Mouse (Mus musculus) intestine, embryonic 15.5 days (tissue): ENCODE data around the gene Rftn2. TPM values are rescaled to one million over a fixed set of nuclear protein-coding genes. Genes with fewer than 3 reads are reported as not detected.

Experiments
- ATAC-seq: fragments of 200-750 bp; cut with Nextera tagmentation; 2 replicates; pipeline ENCODE4 v1.8.0; 2017; ENCODE audit warnings: moderate TSS enrichment, moderate library complexity
- H3K27ac ChIP-seq: fragments of 300-500 bp; sonication (generic); 2 replicates; pipeline ENCODE4 v1.5.1; 2015; ENCODE audit warnings: mild to moderate bottlenecking, inconsistent platforms
- H3K27me3 ChIP-seq: fragments of 300-500 bp; sonication (generic); replicated peaks from 2 replicates; pipeline ENCODE4 v1.6.1; 2015; ENCODE audit warnings: inconsistent platforms
- H3K36me3 ChIP-seq: fragments of 300-500 bp; sonication (generic); 2 replicates; pipeline ENCODE4 v1.6.1; 2015; ENCODE audit warnings: inconsistent platforms
- H3K4me1 ChIP-seq: fragments of 300-500 bp; sonication (generic); replicated peaks from 2 replicates; pipeline ENCODE4 v1.6.1; 2015; ENCODE audit warnings: inconsistent platforms
- H3K4me2 ChIP-seq: fragments of 300-500 bp; sonication (generic); replicated peaks from 2 replicates; pipeline ENCODE4 v1.6.1; 2015; ENCODE audit warnings: mild to moderate bottlenecking, inconsistent platforms
- H3K4me3 ChIP-seq: fragments of 300-500 bp; sonication (generic); replicated peaks from 2 replicates; pipeline ENCODE4 v1.5.1; 2015; ENCODE audit warnings: inconsistent platforms
- H3K9ac ChIP-seq: fragments of 300-500 bp; sonication (generic); 2 replicates; pipeline ENCODE4 v1.6.1; 2015; ENCODE audit warnings: inconsistent platforms
- H3K9me3 ChIP-seq: fragments of 300-500 bp; sonication (generic); 2 replicates; pipeline ENCODE4 v1.6.1; 2016; ENCODE audit warnings: inconsistent platforms
- WGBS: fragments of 180-500 bp; shearing (Covaris S2); methylation state at CpG from one replicate; pipeline ENCODE4 v1.1.7; 2015; 5-methylcytosine and 5-hydroxymethylcytosine counted together
- polyA plus RNA-seq: library from polyadenylated mRNA; unstranded; fragments of >200 nt; fragmentation: Nextera tagmentation; extraction: Ambion mirVana; gene quantifications from 2 replicates; pipeline ENCODE4 v1.2.1, GENCODE M21; 2015

Gene Rftn2
- polyA plus RNA-seq, 1 experiment from 2014 or later, result 9.8 TPM

DNA sequence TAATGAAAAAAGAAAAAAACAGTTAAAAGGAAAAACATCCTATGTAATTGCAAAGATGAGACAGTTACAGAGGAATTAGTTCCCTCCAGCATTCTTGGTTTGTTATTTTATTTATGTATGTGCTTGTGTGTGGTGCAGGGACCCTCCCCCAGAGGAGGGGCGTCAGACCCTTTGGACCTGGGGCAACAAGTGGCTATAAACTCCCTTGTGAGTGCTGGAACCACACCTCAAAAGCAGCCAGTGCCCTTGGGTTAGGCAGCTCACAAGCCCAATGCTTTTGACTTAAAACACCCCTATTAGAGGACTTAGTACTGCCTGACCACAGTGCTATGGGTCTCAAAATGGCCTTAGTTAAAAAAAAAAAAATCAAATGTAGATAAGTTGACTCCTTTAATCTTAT is 794 bp upstream of the Rftn2 start:
- H3K36me3 ChIP-seq, result no peaks in the 10 kb centered on the region
- H3K4me2 ChIP-seq, result no peak overlapping the region
- 42% methylated on average over 1 of the region's 1 CpGs for WGBS
- 0 out of 2 replicates have a peak, but pooled peaks cover 5% of the 10 kb centered on the region for H3K27me3 ChIP-seq
- ATAC-seq, result no peak
- no peak overlapping the region for H3K27ac ChIP-seq
- no peak overlapping the region for H3K9ac ChIP-seq
- 0 out of 2 replicates have a peak, but pooled peaks cover 4% of the 10 kb centered on the region for H3K4me1 ChIP-seq
- H3K9me3 ChIP-seq, result no peaks in the 10 kb centered on the region
- H3K4me3 ChIP-seq, result no peak overlapping the region

DNA sequence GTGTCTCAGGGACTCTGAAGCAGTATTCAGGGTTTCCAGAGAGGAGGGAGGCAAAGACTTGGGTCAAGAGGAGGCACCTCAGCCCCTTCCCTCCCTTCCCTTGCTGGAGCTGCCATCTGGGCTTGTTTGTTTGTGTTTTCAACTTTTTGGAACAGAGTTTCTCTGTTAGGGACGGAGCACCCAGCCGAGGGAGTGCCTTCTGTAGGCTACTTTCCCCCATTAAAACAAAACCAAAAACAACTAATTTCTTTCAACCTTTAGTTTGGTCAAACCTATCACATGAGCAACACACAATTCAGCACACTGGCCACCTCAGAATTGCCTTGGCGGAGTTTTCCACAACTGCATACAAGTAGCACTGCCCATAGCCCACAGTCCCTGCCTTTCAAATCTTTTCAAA is 1.2 kb downstream of the Rftn2 start:
- 37% methylated on average over 3 of the region's 3 CpGs for WGBS
- Histone ChIP-seq H3K4me3 (peak overlapping the region; percentile 29), H3K9me3 (no peaks in the 10 kb centered on the region), H3K9ac (peak overlapping the region; percentile 37), H3K27me3 (0 out of 2 replicates have a peak, but pooled peaks cover 5% of the 10 kb centered on the region), H3K27ac (no peak overlapping the region), H3K36me3 (no peaks in the 10 kb centered on the region), H3K4me1 (0 out of 2 replicates have a peak, but pooled peaks cover 4% of the 10 kb centered on the region), H3K4me2 (peak overlapping the region; percentile 64)
- ATAC-seq, result no peak

DNA sequence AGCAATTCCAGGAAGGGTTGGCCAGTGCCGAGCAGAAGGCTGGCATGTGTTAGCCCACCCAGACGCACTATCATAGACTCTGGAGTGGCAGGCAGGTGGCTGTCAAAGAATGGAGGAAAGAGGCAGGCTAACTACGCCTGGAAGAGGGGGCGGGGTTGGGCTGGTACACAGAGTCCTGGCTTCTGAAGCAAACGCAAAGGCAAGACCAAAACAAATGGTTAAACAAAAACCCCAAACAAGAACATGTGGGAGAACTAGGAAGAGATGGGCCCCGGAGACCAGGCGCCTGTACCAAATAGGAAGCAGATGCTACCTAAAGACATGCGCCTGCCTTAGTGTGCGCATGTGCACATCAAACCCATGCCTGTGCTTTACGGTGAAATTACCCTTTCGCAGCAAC is 2.5 kb downstream of the Rftn2 start:
- Histone ChIP-seq H3K27ac (no peak overlapping the region), H3K9me3 (no peaks in the 10 kb centered on the region), H3K36me3 (no peaks in the 10 kb centered on the region), H3K4me1 (0 out of 2 replicates have a peak, but pooled peaks cover 4% of the 10 kb centered on the region), H3K9ac (no peak overlapping the region), H3K4me2 (peak overlapping the region; percentile 64), H3K4me3 (no peak overlapping the region), H3K27me3 (0 out of 2 replicates have a peak, but pooled peaks cover 5% of the 10 kb centered on the region)
- ATAC-seq, result no peak; the same call in 1 of the 2 replicates
- 71% methylated on average over 11 of the region's 11 CpGs for WGBS

DNA sequence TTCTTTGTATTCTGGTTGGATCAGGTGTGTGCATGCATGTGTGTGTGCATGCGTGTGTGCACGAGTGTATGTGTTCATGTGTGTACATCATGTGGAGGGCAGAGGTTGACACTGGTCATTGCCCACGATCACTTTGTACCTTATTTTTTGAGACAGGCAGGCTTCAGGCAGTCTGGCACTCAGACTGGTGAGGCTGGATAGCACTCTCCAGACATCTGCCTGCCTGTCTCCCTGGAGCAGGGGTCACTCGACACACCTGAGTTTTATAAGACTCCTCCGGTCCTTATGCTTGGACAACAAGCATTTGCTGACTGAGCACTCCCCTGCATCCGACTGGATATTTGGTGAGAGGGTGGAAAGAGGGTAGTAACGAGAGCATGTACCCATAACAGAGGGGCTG is 3.6 kb downstream of the Rftn2 start:
- Histone ChIP-seq H3K36me3 (no peaks in the 10 kb centered on the region), H3K9ac (no peak overlapping the region), H3K27me3 (0 out of 2 replicates have a peak, but pooled peaks cover 5% of the 10 kb centered on the region), H3K4me3 (no peak overlapping the region), H3K4me1 (0 out of 2 replicates have a peak, but pooled peaks cover 4% of the 10 kb centered on the region), H3K4me2 (no peak overlapping the region), H3K9me3 (no peaks in the 10 kb centered on the region), H3K27ac (no peak overlapping the region)
- WGBS, result 87% methylated on average over 7 of the region's 7 CpGs
- ATAC-seq, result no peak

DNA sequence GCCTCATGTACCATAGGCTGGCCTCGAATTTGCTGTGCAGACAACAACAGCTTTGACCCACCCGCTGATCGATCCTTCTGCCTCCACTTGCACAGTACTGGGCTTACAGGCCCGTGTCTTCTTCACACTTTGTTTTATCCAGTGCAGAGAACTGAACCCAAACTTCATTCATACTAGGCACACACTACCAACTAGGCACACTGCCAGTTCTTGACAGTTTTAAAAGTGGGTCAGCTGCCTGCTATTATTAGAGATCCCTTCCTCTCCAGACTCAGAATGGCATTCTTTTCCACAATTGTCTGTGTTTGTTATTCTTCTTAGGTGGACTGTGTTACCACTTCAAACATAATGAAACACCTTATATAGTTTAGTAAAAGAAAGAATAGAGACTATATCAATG is 5.2 kb downstream of the Rftn2 start:
- no peaks in the 10 kb centered on the region for H3K27me3 ChIP-seq
- no peaks in the 10 kb centered on the region for H3K36me3 ChIP-seq
- no peak overlapping the region for H3K27ac ChIP-seq
- no peaks in the 10 kb centered on the region for H3K9me3 ChIP-seq
- no peak overlapping the region for H3K9ac ChIP-seq
- H3K4me2 ChIP-seq, result no peak overlapping the region
- ATAC-seq, result no peak
- peaks cover 8% of the 10 kb centered on the region; the same call in 1 of the 2 replicates for H3K4me1 ChIP-seq
- 73% methylated on average over 4 of the region's 4 CpGs for WGBS
- no peak overlapping the region for H3K4me3 ChIP-seq

DNA sequence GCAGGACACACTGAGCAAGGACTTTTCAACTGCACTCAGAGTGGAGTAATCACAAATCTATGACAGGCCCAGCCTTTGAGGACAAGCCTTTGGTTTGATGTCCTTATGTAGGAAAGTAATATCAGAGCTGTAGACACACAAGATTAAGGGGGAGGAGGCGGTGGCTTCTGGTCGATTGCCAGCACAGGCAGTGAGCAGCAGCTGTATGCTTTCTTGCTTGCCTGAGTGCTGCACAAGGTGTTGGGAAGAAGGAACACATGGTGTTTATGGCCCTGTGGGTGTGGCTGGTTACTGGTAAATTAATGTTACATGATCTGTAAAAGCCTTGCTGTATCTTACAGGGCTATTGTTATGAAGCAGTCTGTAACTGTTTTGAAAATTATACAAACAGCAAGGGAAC is 9.4 kb downstream of the Rftn2 start:
- WGBS, result 37% methylated on average over 2 of the region's 2 CpGs
- H3K9me3 ChIP-seq, result no peaks in the 10 kb centered on the region
- peak; percentile 74 for ATAC-seq

DNA sequence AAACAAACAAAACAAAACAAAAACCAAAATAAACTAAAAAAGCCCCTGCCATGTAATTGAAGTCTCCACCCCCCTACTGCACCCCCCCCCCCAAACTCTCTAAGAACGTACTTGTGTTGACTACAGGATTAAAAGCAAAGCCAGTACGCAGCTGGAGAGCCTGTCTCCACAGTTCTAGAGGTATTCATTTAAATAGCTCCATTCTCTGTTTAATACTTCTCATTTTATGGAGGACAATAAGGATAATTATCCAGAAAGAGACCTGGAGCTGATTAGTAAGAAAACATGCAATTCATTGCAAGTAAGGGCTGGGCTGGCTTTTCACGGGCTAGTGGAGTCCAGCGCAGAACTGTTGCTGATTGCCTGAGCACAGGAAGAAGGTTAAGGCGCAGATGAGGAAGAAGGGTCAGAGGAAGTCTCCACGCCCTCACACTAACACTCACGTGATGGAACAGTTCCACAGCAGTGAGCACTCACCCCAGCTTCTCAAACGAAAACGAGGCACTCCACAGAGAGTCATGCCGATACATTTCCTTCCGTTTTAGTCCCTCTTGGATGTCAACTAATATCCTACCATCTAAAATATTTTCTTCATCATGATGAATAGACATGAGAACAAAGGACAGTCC is 11.3 kb downstream of the Rftn2 start:
- Histone ChIP-seq H3K4me1 (peaks cover 9% of the 10 kb centered on the region; the same call in 1 of the 2 replicates), H3K36me3 (no peaks in the 10 kb centered on the region), H3K9ac (no peak overlapping the region), H3K9me3 (no peaks in the 10 kb centered on the region), H3K4me3 (no peak overlapping the region), H3K4me2 (no peak overlapping the region), H3K27ac (no peak overlapping the region), H3K27me3 (no peaks in the 10 kb centered on the region)
- ATAC-seq, result no peak
- 69% methylated on average over 11 of the region's 11 CpGs for WGBS

More for the DNA sequence above, 9.4 kb downstream of the Rftn2 start:
- H3K4me3 ChIP-seq, result no peak overlapping the region
- no peaks in the 10 kb centered on the region for H3K36me3 ChIP-seq
- H3K27ac ChIP-seq, result no peak overlapping the region
- peaks cover 4% of the 10 kb centered on the region; the same call in 1 of the 2 replicates for H3K4me1 ChIP-seq
- no peaks in the 10 kb centered on the region for H3K27me3 ChIP-seq
- H3K4me2 ChIP-seq, result no peak overlapping the region
- H3K9ac ChIP-seq, result no peak overlapping the region

DNA sequence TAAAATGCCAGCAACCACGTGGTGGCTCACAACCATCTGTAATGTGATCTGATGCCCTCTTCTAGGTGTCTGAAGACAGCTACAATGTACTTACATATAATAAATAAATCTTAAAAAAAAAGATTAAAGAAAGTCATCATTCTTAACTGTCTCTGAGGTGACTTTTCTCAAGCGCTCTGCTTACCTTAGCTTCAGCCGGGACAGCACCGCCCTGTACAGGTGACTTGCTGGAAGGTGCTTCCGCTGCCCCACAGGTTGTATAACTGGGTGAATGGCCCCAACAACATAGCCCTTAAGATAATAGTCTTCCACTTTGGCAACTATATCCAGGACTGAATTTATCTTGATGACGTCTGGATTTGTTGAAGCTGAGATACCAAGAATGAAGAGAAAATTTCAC is 12.6 kb downstream of the Rftn2 start:
- 74% methylated on average over 6 of the region's 6 CpGs for WGBS
- no peak overlapping the region for H3K4me2 ChIP-seq
- no peaks in the 10 kb centered on the region for H3K36me3 ChIP-seq
- peak; percentile 42; the same call in 1 of the 2 replicates for ATAC-seq
- no peak overlapping the region for H3K9ac ChIP-seq
- H3K9me3 ChIP-seq, result no peaks in the 10 kb centered on the region
- H3K27ac ChIP-seq, result no peak overlapping the region
- H3K4me3 ChIP-seq, result no peak overlapping the region
- no peaks in the 10 kb centered on the region for H3K27me3 ChIP-seq
- peaks cover 9% of the 10 kb centered on the region; the same call in 1 of the 2 replicates for H3K4me1 ChIP-seq

DNA sequence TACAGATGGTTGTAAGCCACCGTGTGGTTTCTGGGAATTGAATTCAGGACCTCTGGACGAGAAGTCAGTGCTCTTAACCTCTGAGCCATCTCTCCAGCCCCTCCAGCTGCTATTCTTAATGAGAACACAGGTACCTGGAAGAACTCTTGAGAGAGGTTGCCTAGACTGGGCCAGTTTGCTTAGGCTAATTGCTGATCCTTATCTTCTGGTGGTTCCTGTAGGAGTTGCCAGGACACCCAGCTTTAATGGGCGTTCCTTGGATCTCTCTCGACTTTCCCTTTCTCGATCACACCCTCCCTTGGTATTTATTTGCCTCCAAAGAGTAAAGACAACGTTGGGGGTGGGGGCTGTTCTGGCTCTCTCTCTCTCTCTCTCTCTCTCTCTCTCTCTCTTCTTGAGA is 13.1 kb downstream of the Rftn2 start:
- Histone ChIP-seq H3K4me2 (no peak overlapping the region), H3K27me3 (no peaks in the 10 kb centered on the region), H3K9ac (no peak overlapping the region), H3K36me3 (no peaks in the 10 kb centered on the region), H3K27ac (no peak overlapping the region), H3K4me3 (no peak overlapping the region), H3K4me1 (peaks cover 9% of the 10 kb centered on the region; the same call in 1 of the 2 replicates), H3K9me3 (no peaks in the 10 kb centered on the region)
- peak; percentile 48 for ATAC-seq
- WGBS, result 25% methylated on average over 6 of the region's 6 CpGs

DNA sequence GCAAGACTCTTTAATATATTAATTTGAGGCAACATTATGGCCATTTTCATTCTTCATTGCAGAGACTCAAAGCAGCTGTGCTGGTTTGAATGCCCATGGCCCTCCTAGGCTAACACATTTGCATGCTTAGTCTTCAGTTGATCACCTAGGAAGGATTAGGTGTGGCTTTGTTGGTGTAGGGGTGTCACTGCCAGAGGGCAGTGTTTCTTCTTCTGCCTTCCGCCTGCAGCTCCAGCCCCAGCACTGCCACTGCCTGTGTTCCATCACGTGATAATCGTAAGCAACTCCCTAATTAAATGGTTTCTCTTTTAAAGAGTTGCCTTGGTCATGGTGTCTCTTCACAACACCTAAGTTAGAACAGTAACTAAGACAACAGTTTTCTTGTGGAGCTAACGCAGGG is 13.8 kb downstream of the Rftn2 start:
- H3K36me3 ChIP-seq, result no peaks in the 10 kb centered on the region
- no peak overlapping the region for H3K9ac ChIP-seq
- H3K4me1 ChIP-seq, result peaks cover 9% of the 10 kb centered on the region; the same call in 1 of the 2 replicates
- H3K4me2 ChIP-seq, result no peak overlapping the region
- no peaks in the 10 kb centered on the region for H3K27me3 ChIP-seq
- no peak overlapping the region for H3K27ac ChIP-seq
- no peaks in the 10 kb centered on the region for H3K9me3 ChIP-seq
- WGBS, result 77% methylated on average over 4 of the region's 4 CpGs
- no peak overlapping the region for H3K4me3 ChIP-seq
- no peak for ATAC-seq

DNA sequence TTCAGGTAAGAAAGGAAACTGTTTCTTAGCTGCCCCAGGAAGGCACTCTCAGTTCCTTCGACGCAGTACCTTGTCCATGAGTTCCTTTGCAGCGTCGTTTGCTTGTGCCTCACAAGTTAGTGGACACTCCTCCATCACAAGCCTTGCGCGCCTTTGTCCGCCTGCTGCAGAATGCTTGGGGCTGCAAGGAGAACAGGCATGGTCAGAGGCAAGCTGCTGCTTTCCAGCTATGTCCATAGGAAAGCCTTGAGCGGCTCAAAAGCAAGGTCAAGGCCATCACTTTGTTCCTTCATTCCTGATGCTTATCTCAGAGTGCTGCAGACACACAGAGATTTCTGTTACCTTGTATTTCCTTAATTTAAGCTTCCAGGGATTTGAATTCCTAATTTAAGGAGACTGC is 15.5 kb downstream of the Rftn2 start:
- H3K9ac ChIP-seq, result no peak overlapping the region
- no peak overlapping the region for H3K4me3 ChIP-seq
- H3K4me1 ChIP-seq, result 0 out of 2 replicates have a peak, but pooled peaks cover 5% of the 10 kb centered on the region
- H3K27me3 ChIP-seq, result no peaks in the 10 kb centered on the region
- H3K9me3 ChIP-seq, result no peaks in the 10 kb centered on the region
- H3K4me2 ChIP-seq, result no peak overlapping the region
- ATAC-seq, result no peak
- no peak overlapping the region for H3K27ac ChIP-seq
- 78% methylated on average over 8 of the region's 8 CpGs for WGBS
- no peaks in the 10 kb centered on the region for H3K36me3 ChIP-seq

DNA sequence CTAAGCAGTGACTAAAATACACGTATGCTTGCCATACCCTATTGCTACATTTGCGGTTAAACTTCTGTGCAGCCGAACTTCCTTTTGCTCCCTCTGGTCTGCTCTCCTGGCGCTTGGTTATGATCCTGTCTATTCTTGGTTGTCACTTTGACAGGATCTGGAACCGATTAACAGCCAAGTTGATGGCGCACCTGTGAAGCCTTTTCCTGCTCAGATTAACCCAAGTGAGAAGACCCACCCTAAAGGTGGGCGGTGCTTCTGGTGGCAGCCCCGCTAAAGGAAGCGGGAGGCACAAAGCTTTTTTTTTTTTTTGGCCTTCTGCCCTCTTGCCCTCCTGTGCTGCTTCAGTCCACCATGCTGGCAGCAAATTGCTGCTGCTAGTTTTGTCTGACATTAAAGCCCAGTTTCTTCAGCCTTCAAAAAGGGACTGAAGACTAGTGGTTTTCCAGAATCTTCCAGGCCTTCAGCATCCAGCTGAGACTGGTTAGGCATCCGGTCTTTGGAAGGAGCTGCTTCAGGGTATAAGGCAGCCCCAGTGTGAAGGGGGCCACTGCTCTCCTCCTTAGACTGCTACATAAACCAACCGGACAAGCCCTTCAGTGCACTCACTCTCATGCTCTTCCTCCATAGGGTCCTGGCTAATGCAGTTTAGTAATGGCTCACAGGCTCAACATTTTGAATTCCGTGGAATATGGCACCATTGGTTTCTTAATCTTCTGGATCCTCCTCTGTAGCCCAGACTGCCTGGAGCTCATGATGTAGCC is 16.2 kb downstream of the Rftn2 start:
- 0 out of 2 replicates have a peak, but pooled peaks cover 5% of the 10 kb centered on the region for H3K4me1 ChIP-seq
- no peaks in the 10 kb centered on the region for H3K9me3 ChIP-seq
- no peak overlapping the region for H3K9ac ChIP-seq
- H3K27ac ChIP-seq, result no peak overlapping the region
- no peaks in the 10 kb centered on the region for H3K27me3 ChIP-seq
- 51% methylated on average over 12 of the region's 12 CpGs for WGBS
- H3K4me3 ChIP-seq, result no peak overlapping the region
- no peaks in the 10 kb centered on the region for H3K36me3 ChIP-seq
- H3K4me2 ChIP-seq, result no peak overlapping the region
- no peak; the same call in 1 of the 2 replicates for ATAC-seq
